Mouse (Mus musculus) liver, embryonic 13.5 days (tissue): ENCODE measurements around the gene Dnajc7. TPM values are rescaled to one million over a fixed set of nuclear protein-coding genes. Genes with fewer than 3 reads are reported as not detected.

Experiments
- ATAC-seq: fragments of 200-750 bp; cut with Nextera tagmentation; 2 replicates; pipeline ENCODE4 v1.8.0; 2017; ENCODE audit warnings: low read depth, mild to moderate bottlenecking, moderate number of reproducible peaks, moderate library complexity
- DNase-seq: peaks from one replicate; pipeline ENCODE4 v3.0.0; 2022
- H3K27ac ChIP-seq: fragments of 300-500 bp; sonication (generic); 2 replicates; pipeline ENCODE4 v1.5.1; 2015; ENCODE audit warnings: moderate library complexity, mild to moderate bottlenecking, inconsistent platforms
- H3K27me3 ChIP-seq: fragments of 300-500 bp; sonication (generic); 2 replicates; pipeline ENCODE4 v1.6.1; 2015; ENCODE audit warnings: mild to moderate bottlenecking, inconsistent platforms
- H3K36me3 ChIP-seq: fragments of 300-500 bp; sonication (generic); 2 replicates; pipeline ENCODE4 v1.6.1; 2015; ENCODE audit warnings: mild to moderate bottlenecking, inconsistent platforms
- H3K4me1 ChIP-seq: fragments of 300-500 bp; sonication (generic); replicated peaks from 2 replicates; pipeline ENCODE4 v1.6.1; 2015; ENCODE audit warnings: inconsistent platforms
- H3K4me2 ChIP-seq: fragments of 300-500 bp; sonication (generic); 2 replicates; pipeline ENCODE4 v1.6.1; 2015; ENCODE audit warnings: inconsistent platforms, mild to moderate bottlenecking, moderate library complexity
- H3K4me3 ChIP-seq: fragments of 300-500 bp; sonication (generic); replicated peaks from 2 replicates; pipeline ENCODE4 v1.5.1; 2015; ENCODE audit warnings: mild to moderate bottlenecking, inconsistent platforms
- H3K9ac ChIP-seq: fragments of 300-500 bp; sonication (generic); 2 replicates; pipeline ENCODE4 v1.6.1; 2015; ENCODE audit warnings: mild to moderate bottlenecking, inconsistent platforms
- H3K9me3 ChIP-seq: fragments of 300-500 bp; sonication (generic); replicated peaks from 2 replicates; pipeline ENCODE4 v1.6.1; 2016; ENCODE audit warnings: inconsistent platforms
- WGBS: fragments of 180-500 bp; shearing (Covaris S2); methylation state at CpG from one replicate; pipeline ENCODE4 v1.1.7; 2015; ENCODE audit not compliant: insufficient replicate concordance; 5-methylcytosine and 5-hydroxymethylcytosine counted together
- polyA plus RNA-seq: library from polyadenylated mRNA; unstranded; fragments of >200 nt; fragmentation: Nextera tagmentation; extraction: Ambion mirVana; gene quantifications from 2 replicates; pipeline ENCODE4 v1.2.1, GENCODE M21; 2015

Gene Dnajc7
- polyA plus RNA-seq, 1 experiment from 2014 or later, result 70.7 TPM

DNA sequence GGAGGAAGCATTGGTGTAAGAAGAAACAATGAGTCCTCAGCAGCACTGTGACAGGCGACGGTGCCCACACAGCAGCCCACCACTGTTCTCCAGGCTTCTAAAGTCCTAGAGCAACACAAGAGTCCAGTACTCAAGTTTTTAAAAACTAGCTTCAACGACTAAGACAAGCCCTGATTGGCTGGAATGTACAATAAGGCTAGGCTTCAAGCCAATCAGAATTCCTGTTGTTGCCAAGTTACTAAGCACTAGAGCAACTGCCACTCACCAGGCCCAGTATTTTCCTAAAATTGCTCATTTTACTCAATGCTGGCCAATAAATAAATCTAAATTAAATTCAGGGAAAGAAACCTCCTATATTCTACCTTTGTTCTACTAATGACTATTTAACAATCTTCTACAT is 6.7 kb downstream of the Dnajc7 start:
- H3K27me3 ChIP-seq, result no peaks in the 10 kb centered on the region
- ATAC-seq (no peak), DNase-seq (no peak)
- H3K4me1 ChIP-seq, result peaks cover 63% of the 10 kb centered on the region
- H3K36me3 ChIP-seq, result peaks cover 25% of the 10 kb centered on the region
- no peak overlapping the region for H3K9ac ChIP-seq
- no peaks in the 10 kb centered on the region for H3K9me3 ChIP-seq
- 78% methylated on average over 3 of the region's 3 CpGs for WGBS
- H3K27ac ChIP-seq, result no peak overlapping the region
- no peak overlapping the region for H3K4me3 ChIP-seq
- H3K4me2 ChIP-seq, result no peak overlapping the region

DNA sequence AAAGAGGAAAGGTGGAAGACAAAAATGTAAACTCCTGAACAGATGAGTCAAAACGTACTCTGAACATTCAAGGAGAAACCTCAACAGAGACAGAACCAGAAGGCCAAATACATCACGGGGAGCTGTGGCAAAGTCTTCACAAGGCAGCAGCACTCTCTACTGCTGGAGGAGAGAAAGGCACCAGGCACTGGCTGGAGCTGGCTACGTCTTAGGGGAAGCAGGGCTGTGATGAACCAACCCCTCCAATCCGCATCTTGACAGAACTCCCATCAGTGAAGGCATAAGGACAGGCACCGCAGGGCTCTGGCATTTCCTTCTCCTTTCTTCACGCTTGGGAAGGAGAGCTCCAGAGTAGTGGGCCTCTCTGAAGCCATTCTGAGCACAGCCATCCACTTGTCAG is 8.3 kb downstream of the Dnajc7 start:
- no peak for DNase-seq
- Histone ChIP-seq H3K36me3 (peaks cover 33% of the 10 kb centered on the region), H3K9me3 (no peaks in the 10 kb centered on the region), H3K4me3 (no peak overlapping the region), H3K4me2 (no peak overlapping the region), H3K4me1 (peaks cover 48% of the 10 kb centered on the region), H3K27me3 (no peaks in the 10 kb centered on the region), H3K9ac (no peak overlapping the region), H3K27ac (no peak overlapping the region)
- WGBS, result 69% methylated on average over 6 of the region's 6 CpGs
- no peak for ATAC-seq

- ATAC-seq (no peak), DNase-seq (no peak)
- no peak overlapping the region for H3K4me3 ChIP-seq
- H3K27me3 ChIP-seq, result no peaks in the 10 kb centered on the region
- WGBS, result 69% methylated on average over 9 of the region's 9 CpGs
- no peak overlapping the region for H3K4me2 ChIP-seq
- no peaks in the 10 kb centered on the region for H3K9me3 ChIP-seq
- no peak overlapping the region for H3K27ac ChIP-seq
- H3K4me1 ChIP-seq, result peaks cover 36% of the 10 kb centered on the region
- peaks cover 25% of the 10 kb centered on the region for H3K36me3 ChIP-seq
- no peak overlapping the region for H3K9ac ChIP-seq
Observed at GRCm38 (mm10) chr11:100609997-100610680, 9.8 kb downstream of the Dnajc7 start.

DNA sequence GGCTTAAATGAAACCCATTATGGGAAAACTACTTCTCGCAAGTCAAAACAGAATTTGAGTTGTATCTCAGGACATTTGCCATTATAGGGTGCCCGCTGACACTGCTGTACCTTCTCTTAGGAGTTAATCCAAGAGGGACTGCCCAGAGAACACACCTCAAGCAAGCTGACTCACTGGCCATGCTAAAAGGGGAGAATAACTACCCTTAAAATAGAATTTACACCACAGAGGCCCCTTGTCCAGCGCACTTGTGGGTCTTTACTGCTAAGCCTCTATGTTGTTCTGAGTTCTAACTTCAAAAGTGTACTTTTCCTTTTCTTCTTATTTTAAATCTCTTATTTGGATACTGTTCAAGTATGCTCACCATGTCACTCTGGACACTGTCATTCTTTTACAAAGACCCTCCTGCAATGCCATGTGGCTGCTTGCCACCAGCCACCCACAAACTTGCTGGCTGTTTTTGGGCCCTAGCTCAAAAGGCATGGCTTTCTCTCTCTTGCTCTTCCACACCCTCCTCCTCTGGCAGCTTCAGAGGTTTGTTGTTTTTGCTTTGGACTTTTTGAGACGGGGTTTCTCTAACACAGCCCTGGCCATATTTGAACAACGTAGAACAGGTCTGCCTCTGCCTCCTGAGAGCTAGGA is 10.5 kb downstream of the Dnajc7 start:
- peaks cover 32% of the 10 kb centered on the region for H3K4me1 ChIP-seq
- whole genome bisulfite sequencing, result 77% methylated on average over 5 of the region's 5 CpGs
- H3K27ac ChIP-seq, result no peak overlapping the region
- DNase-seq (no peak), ATAC-seq (no peak)
- no peak overlapping the region for H3K9ac ChIP-seq
- H3K9me3 ChIP-seq, result no peaks in the 10 kb centered on the region
- H3K4me3 ChIP-seq, result no peak overlapping the region
- H3K27me3 ChIP-seq, result no peaks in the 10 kb centered on the region
- H3K36me3 ChIP-seq, result peaks cover 25% of the 10 kb centered on the region
- H3K4me2 ChIP-seq, result no peak overlapping the region

DNA sequence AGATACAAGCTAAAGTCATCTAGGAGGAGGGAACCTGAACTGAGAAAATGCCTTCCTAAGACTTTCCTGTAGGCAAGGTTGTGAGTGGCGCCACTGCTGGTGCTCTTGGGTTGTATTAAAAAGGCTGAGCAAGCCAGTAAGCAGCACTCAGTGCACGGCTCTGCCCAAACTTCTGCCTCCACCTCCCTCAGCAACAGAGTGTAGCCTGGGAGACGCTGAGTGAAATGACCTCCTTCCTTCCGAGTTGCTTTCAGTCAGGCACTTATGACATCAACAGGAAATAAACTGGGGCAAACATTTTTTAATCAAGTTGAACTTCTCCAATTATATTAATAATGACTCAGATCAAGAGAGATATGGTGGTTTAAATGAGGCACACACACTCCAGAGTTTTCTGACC is 11.2 kb downstream of the Dnajc7 start:
- WGBS, result 56% methylated on average over 4 of the region's 4 CpGs

GRCm38 (mm10) chr11:100607121-100607520 is 12.8 kb downstream of the Dnajc7 start:
- H3K27me3 ChIP-seq, result no peaks in the 10 kb centered on the region
- H3K4me3 ChIP-seq, result no peak overlapping the region
- peaks cover 25% of the 10 kb centered on the region for H3K36me3 ChIP-seq
- H3K9me3 ChIP-seq, result no peaks in the 10 kb centered on the region
- ATAC-seq (no peak), DNase-seq (no peak)
- no peak overlapping the region for H3K9ac ChIP-seq
- H3K27ac ChIP-seq, result no peak overlapping the region
- 83% methylated on average over 6 of the region's 6 CpGs for WGBS
- H3K4me1 ChIP-seq, result peaks cover 37% of the 10 kb centered on the region
- no peak overlapping the region for H3K4me2 ChIP-seq

More for the DNA sequence above, 11.2 kb downstream of the Dnajc7 start:
- H3K4me1 ChIP-seq, result peaks cover 33% of the 10 kb centered on the region
- H3K36me3 ChIP-seq, result peaks cover 25% of the 10 kb centered on the region
- no peak overlapping the region for H3K9ac ChIP-seq
- no peak overlapping the region for H3K4me3 ChIP-seq
- H3K4me2 ChIP-seq, result no peak overlapping the region
- ATAC-seq (no peak), DNase-seq (no peak)
- H3K9me3 ChIP-seq, result no peaks in the 10 kb centered on the region
- no peaks in the 10 kb centered on the region for H3K27me3 ChIP-seq
- H3K27ac ChIP-seq, result no peak overlapping the region

GRCm38 (mm10) chr11:100605451-100605850 is 14.5 kb downstream of the Dnajc7 start:
- Histone ChIP-seq H3K27me3 (no peaks in the 10 kb centered on the region), H3K4me2 (no peak overlapping the region), H3K9me3 (no peaks in the 10 kb centered on the region), H3K9ac (no peak overlapping the region), H3K36me3 (peaks cover 29% of the 10 kb centered on the region), H3K4me3 (no peak overlapping the region), H3K4me1 (peaks cover 33% of the 10 kb centered on the region), H3K27ac (no peak overlapping the region)
- WGBS, result 86% methylated on average over 10 of the region's 10 CpGs
- ATAC-seq, result no peak
- DNase-seq, result no peak

- Histone ChIP-seq H3K9ac (no peak overlapping the region), H3K27ac (no peak overlapping the region), H3K27me3 (no peaks in the 10 kb centered on the region), H3K4me1 (peaks cover 23% of the 10 kb centered on the region), H3K4me3 (no peak overlapping the region), H3K9me3 (no peaks in the 10 kb centered on the region), H3K4me2 (no peak overlapping the region), H3K36me3 (peaks cover 34% of the 10 kb centered on the region)
- DNase-seq (no peak), ATAC-seq (no peak)
- 73% methylated on average over 4 of the region's 4 CpGs for WGBS
Observed at GRCm38 (mm10) chr11:100604321-100605005, 15.5 kb downstream of the Dnajc7 start.

- Histone ChIP-seq H3K27ac (peak overlapping the region; percentile 24; the same call in 1 of the 2 replicates), H3K4me3 (no peak overlapping the region), H3K4me2 (no peak overlapping the region), H3K27me3 (no peaks in the 10 kb centered on the region), H3K9me3 (no peaks in the 10 kb centered on the region), H3K4me1 (peaks cover 20% of the 10 kb centered on the region), H3K36me3 (peaks cover 41% of the 10 kb centered on the region), H3K9ac (no peak overlapping the region)
- DNase-seq (no peak), ATAC-seq (no peak)
- WGBS, result 77% methylated on average over 8 of the region's 8 CpGs
Observed at GRCm38 (mm10) chr11:100603813-100604212, 16.2 kb downstream of the Dnajc7 start.

DNA sequence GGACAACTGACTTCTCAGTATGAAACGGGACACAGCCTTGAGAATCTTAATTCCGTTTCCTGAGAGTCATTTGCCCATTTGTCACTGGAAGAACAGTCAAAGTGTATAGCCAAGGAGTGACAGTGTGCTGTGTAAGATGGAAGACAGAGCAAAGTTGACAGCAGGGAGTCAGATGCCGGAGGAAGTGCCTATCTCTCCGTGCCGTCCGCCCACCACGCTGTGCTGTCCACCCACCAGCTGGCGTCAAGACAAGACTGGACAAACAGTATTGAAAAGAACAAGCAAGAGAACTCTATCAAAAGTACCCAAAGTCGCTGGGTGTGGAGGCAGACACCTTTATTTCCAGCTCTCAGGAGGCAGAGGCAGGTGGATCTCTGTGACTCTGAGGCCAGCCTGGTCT is 16.8 kb downstream of the Dnajc7 start:
- no peak for DNase-seq
- Histone ChIP-seq H3K27me3 (no peaks in the 10 kb centered on the region), H3K4me1 (peaks cover 20% of the 10 kb centered on the region), H3K27ac (no peak overlapping the region), H3K4me3 (no peak overlapping the region), H3K36me3 (peaks cover 44% of the 10 kb centered on the region), H3K9ac (no peak overlapping the region), H3K9me3 (no peaks in the 10 kb centered on the region), H3K4me2 (no peak overlapping the region)
- WGBS, result 71% methylated on average over 9 of the region's 9 CpGs
- no peak for ATAC-seq

- Histone ChIP-seq H3K27ac (no peak overlapping the region), H3K9me3 (no peaks in the 10 kb centered on the region), H3K36me3 (peaks cover 55% of the 10 kb centered on the region), H3K4me1 (peaks cover 20% of the 10 kb centered on the region), H3K4me2 (no peak overlapping the region), H3K4me3 (no peak overlapping the region), H3K27me3 (no peaks in the 10 kb centered on the region), H3K9ac (no peak overlapping the region)
- ATAC-seq (no peak), DNase-seq (no peak)
- 80% methylated on average over 3 of the region's 3 CpGs for WGBS
Observed at GRCm38 (mm10) chr11:100601372-100601771, 18.6 kb downstream of the Dnajc7 start.
